In genomic region chr11:104131756-104132155, GRCm38 (mm10) we compare ENCODE assay signal across 9 mouse cellular contexts. TPM values are rescaled to one million over a fixed set of nuclear protein-coding genes. Genes with fewer than 3 reads are reported as not detected.
DNase-seq lines count a peak whose midpoint lies in the region; ATAC-seq and TF ChIP-seq lines count a peak whose summit lies in the region.
"Had no signal": no experiment of that assay in that cellular context is flagged by ENCODE, and none has a peak within 500 bp of the region (broad histone marks: within the 10 kb centered on the region; RNA-seq: fewer than 3 reads in every experiment).

No protein-coding gene starts in this region.

- peaks cover 19% of the 10 kb centered on the region for H3K4me1 ChIP-seq in forebrain, embryonic 16.5 days (replicated peaks; ENCODE audit: control insufficient read depth, insufficient read depth, low read length)
- no peaks in the 10 kb centered on the region for H3K4me1 ChIP-seq in intestine, postnatal 0 days (replicated peaks; ENCODE audit: control insufficient read depth, insufficient read depth, low read length)

- no peak overlapping the region for H3K27ac ChIP-seq in forebrain, embryonic 16.5 days (ENCODE audit: low read length)
- no peak overlapping the region for H3K27ac ChIP-seq in intestine, postnatal 0 days (ENCODE audit: low read depth, low read length)

- peak; percentile 6 for DNase-seq in ovary, adult 18-20 months (ENCODE audit: low spot score)
- no peak for DNase-seq in ovary, postnatal 14 days (ENCODE audit: low spot score)
- peak; percentile 91 for DNase-seq in cerebellum, adult 8-10 months
- DNase-seq in mesoderm, embryonic 11.5 days (ENCODE audit: low read depth, low spot score), result peak; percentile 84
- peak; percentile 18 for DNase-seq in splenic B cell, adult 2 months (ENCODE audit: low read depth, low spot score)
- no peak for DNase-seq in lung, postnatal 10 days

- peak overlapping the region; percentile 81 for H3K9ac ChIP-seq in forebrain, embryonic 16.5 days (replicated peaks; ENCODE audit: low read depth, low read length)
- no peak overlapping the region for H3K9ac ChIP-seq in intestine, postnatal 0 days (ENCODE audit: low read depth, low read length)

- no peaks in the 10 kb centered on the region for H3K36me3 ChIP-seq in forebrain, embryonic 16.5 days (ENCODE audit: control insufficient read depth, insufficient read depth)
- H3K36me3 ChIP-seq in intestine, postnatal 0 days (ENCODE audit: control insufficient read depth, insufficient read depth), result no peaks in the 10 kb centered on the region
- H3K36me3 ChIP-seq in splenic B cell, adult 2 months (ENCODE audit: control insufficient read depth, insufficient read depth, low read length, poor library complexity, severe bottlenecking), result no peaks in the 10 kb centered on the region

- H3K27me3 ChIP-seq in forebrain, embryonic 16.5 days (replicated peaks; ENCODE audit: control insufficient read depth, insufficient read depth, low read length), result peaks cover 23% of the 10 kb centered on the region
- H3K27me3 ChIP-seq in intestine, postnatal 0 days (replicated peaks; ENCODE audit: control insufficient read depth, insufficient read depth, low read length), result peaks cover 66% of the 10 kb centered on the region
- H3K27me3 ChIP-seq in splenic B cell, adult 2 months (ENCODE audit: control insufficient read depth, insufficient read depth, low read length, poor library complexity, severe bottlenecking), result peaks cover 1% of the 10 kb centered on the region; the same call in 1 of the 2 replicates

- WGBS in forebrain, embryonic 16.5 days, result under 1% methylated on average over 21 of the region's 21 CpGs
- 0% methylated on average over 21 of the region's 21 CpGs for WGBS in intestine, postnatal 0 days

- peak overlapping the region; percentile 70 for H3K4me3 ChIP-seq in forebrain, embryonic 16.5 days (replicated peaks; ENCODE audit: low read length)
- H3K4me3 ChIP-seq in intestine, postnatal 0 days (ENCODE audit: low read depth, low read length), result peak overlapping the region; percentile 31

- peak; percentile 51 for TF ChIP-seq CTCF in intestine, postnatal 0 days (IDR thresholded peaks at IDR 0.05; ENCODE audit: low read depth)

- no peaks in the 10 kb centered on the region for H3K9me3 ChIP-seq in forebrain, embryonic 16.5 days (ENCODE audit: control insufficient read depth, low read length)
- no peaks in the 10 kb centered on the region for H3K9me3 ChIP-seq in intestine, postnatal 0 days (ENCODE audit: control insufficient read depth)

- peak overlapping the region; percentile 93 for H3K4me2 ChIP-seq in forebrain, embryonic 16.5 days (ENCODE audit: low read length)
- 0 out of 2 replicates have a peak overlapping the region, but pooled peaks have one; percentile 21 for H3K4me2 ChIP-seq in intestine, postnatal 0 days (replicated peaks; ENCODE audit: low read depth)

- ATAC-seq in forebrain, embryonic 16.5 days, result peak; percentile 44; the same call in 1 of the 2 replicates
- no peak for ATAC-seq in intestine, postnatal 0 days

RNA-seq across cellular contexts. Expression of gene Crhr1, which starts 0.9 kb away (rescaled TPM):
- 5.2 and 6.3 TPM in 2 replicates for polyA plus RNA-seq in forebrain, embryonic 16.5 days (2015; fragmentation: Nextera tagmentation; extraction: Ambion mirVana)
- polyA plus RNA-seq in intestine, postnatal 0 days (2015; fragmentation: Nextera tagmentation; extraction: Ambion mirVana), result not detected in 2 replicates
- polyA plus RNA-seq: liver, embryonic 16.5 days had no signal

RNA-seq across cellular contexts. Expression of gene Sppl2c, which starts 54.4 kb away (rescaled TPM):
- polyA plus RNA-seq in forebrain, embryonic 16.5 days (2015; fragmentation: Nextera tagmentation; extraction: Ambion mirVana), result not detected in 2 replicates
- polyA plus RNA-seq in intestine, postnatal 0 days (2015; fragmentation: Nextera tagmentation; extraction: Ambion mirVana), result not detected in 2 replicates
- polyA plus RNA-seq: liver, embryonic 16.5 days had no signal

Comparison
In these comparisons a context has a peak if more than half of its experiments do, and no peak if none do; other contexts are left out.
1. DNase-seq: peak in ovary, adult 18-20 months (single experiment), cerebellum, adult 8-10 months (single experiment), mesoderm, embryonic 11.5 days (single experiment) and splenic B cell, adult 2 months (single experiment); none in ovary, postnatal 14 days (single experiment) and lung, postnatal 10 days (single experiment).